Mouse (Mus musculus) stomach, postnatal 0 days (tissue): ENCODE measurements around the gene Gm20721.

Experiments used
- CTCF ChIP-seq: IDR thresholded peaks from 2 replicates; pipeline ENCODE4 v1.5.1; 2016; ENCODE audit warnings: antibody characterized with exemption, low read depth, mild to moderate bottlenecking, moderate library complexity
- EP300 ChIP-seq: optimal IDR thresholded peaks from 2 replicates; pipeline ENCODE3; 2016; ENCODE audit warnings: antibody characterized with exemption

DNA sequence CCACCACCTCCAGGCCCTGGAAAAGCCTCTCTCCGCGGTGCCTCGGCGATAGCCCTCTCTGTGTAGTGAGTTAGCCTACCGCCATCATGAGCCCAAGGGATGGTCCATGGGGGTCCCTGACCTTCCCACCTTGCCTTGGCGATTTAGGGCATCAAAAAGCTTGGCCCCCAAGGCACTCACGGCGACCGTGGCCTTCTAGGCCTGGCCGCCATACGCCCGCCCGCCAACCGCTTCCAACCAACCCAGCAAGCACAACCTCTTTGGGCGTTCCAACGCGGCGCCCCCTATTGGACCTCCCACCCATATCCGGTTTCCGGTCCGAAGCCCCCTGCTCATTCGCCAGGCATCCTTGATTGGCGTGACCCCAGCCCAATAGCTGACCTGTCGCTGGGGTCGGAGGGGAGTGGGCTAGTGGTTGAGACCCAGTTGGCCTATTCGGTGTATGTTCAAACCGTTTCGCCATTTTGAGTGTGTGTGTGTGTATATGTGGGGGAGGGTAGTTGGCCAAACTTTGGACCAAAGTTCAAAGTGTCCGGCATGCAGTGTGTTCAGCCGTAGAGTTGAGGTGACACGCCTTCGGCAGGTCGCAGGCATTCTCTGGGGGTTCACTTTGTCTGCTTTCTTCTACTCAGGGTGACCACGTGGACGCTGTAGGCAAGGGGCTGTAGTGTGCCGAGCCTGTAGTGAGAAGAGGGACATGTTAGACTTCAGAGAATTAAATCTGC is 51.2 kb downstream of the Gm20721 start:
- TF ChIP-seq CTCF: peak; percentile 49
- TF ChIP-seq EP300: no peak
